Mouse (Mus musculus): ENCODE data around the gene Cela2a. TPM values are rescaled to one million over a fixed set of nuclear protein-coding genes. Genes with fewer than 3 reads are reported as not detected.

The Cela2a gene
- polyA plus RNA-seq, 1 experiment from 2014 or later: not detected

DNA sequence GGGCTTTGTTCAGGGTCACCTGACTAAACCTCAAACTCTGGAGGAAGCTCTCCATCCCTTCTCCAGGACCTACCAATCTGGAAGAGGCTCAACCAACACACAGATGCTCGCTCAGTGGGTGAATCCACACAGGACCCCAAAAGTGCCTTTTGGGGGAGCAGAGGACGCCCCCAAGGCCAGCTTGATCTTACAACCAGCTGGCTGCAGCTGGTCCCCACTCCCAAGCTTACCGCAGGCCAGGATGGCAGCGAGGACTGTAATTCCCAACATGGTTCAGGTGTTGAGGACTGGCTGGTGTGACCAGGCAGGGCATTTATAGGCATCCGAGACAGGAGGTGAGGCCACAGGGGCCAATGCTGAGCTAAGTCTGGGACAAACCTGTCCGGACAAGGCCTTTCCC, 20.0 kb upstream of the Cela2a start, which contains the start of gene Ctrc:
Gene Ctrc, minus strand, starts transcription at position 361 of the 400 bp plus-strand sequence.
- WGBS: 85% methylated on average over 6 of the region's 6 CpGs
- Histone ChIP-seq H3K27ac (no peak within 1 kb of the TSS), H3K4me2 (replicated peaks) (no peak within 1 kb of the TSS), H3K27me3 (replicated peaks) (no peaks in the 10 kb centered on the region), H3K9me3 (no peaks in the 10 kb centered on the region), H3K36me3 (no peaks in the 10 kb centered on the region), H3K4me1 (no peaks in the 10 kb centered on the region), H3K4me3 (no peak within 1 kb of the TSS), H3K9ac (no peak within 1 kb of the TSS)
- no peak for ATAC-seq (ENCODE audit: low FRiP score, low read depth)

DNA sequence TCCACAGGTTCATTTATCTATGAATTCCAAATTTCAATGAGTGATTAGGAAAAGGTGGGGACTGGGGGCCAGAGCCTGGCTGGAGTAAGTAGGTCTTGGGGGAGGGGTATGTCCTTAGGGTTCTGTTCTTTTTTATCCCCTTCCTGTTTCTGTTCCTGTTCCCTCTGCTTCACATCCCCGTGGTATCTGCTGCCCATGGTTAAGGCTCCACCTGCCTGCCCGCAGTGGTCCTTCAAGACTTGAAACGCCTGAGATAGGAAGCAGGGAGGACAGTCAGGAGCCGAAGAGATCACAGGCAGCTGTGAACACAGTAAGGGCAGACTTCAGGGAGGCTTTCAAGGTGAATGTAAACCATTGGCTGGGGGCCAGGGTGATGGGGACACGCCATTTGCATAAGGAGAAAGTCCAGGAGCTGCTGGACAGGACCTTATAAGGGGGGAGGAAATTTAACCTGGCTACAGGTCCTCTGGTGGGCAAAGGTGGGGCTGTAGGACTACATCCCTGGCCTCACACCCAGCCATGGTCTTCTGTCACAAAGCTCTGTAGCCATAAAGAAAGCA, 8.7 kb upstream of the Cela2a start:
- Histone ChIP-seq H3K27me3 (replicated peaks) (no peaks in the 10 kb centered on the region), H3K9me3 (no peaks in the 10 kb centered on the region), H3K9ac (no peak overlapping the region), H3K4me2 (replicated peaks) (no peak overlapping the region), H3K4me3 (no peak overlapping the region), H3K4me1 (no peaks in the 10 kb centered on the region), H3K27ac (no peak overlapping the region), H3K36me3 (no peaks in the 10 kb centered on the region)
- 75% methylated on average over 5 of the region's 5 CpGs for WGBS
- ATAC-seq (ENCODE audit: low FRiP score, low read depth): no peak

DNA sequence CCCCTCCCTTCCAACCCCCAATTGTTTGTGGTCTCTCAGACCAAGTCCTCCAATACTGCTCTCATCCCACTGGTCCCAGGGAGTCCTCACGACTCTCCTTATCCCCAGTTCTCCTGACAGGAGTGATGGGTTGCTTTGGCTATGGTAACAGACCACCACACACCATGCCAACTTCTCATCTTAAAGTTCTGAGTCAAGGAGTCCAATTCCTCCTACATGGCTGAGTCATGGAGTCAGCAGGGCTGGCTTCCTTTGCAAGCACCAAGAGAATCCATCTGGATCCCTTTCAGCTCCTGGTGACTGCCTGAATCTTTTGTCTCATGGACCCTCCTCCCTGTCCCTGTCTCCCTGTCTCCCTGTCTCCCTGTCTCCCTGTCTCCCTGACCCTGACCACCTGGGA, 8.0 kb upstream of the Cela2a start:
- H3K36me3 ChIP-seq: no peaks in the 10 kb centered on the region
- no peak overlapping the region for H3K4me2 ChIP-seq (replicated peaks)
- H3K27ac ChIP-seq: no peak overlapping the region
- H3K9ac ChIP-seq: no peak overlapping the region
- H3K4me3 ChIP-seq: no peak overlapping the region
- ATAC-seq (ENCODE audit: low FRiP score, low read depth): no peak
- H3K4me1 ChIP-seq: no peaks in the 10 kb centered on the region
- WGBS: 62% methylated on average over 1 of the region's 1 CpGs
- no peaks in the 10 kb centered on the region for H3K9me3 ChIP-seq
- H3K27me3 ChIP-seq (replicated peaks): no peaks in the 10 kb centered on the region

DNA sequence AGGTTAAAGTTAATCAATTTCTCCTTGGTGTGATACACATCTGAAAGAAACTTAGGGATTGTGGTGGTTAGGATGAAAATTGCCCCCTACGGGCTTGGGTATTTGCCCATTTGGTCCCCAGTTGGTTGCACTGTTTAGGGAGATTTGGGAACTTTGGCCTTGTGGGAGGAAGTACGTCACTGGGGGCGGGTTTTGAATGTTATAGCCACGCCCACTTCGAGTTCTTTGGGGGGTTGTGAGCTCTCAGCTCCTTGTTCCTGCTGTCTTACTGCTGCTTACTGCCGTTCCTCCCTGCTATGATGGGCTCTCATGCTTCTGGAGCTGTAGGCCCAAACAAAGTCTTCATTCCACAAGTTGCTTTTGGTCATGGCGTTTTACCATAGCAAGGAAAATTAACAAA, 5.4 kb upstream of the Cela2a start:
- no peak for ATAC-seq (ENCODE audit: low FRiP score, low read depth)
- 85% methylated on average over 7 of the region's 7 CpGs for WGBS
- no peak overlapping the region for H3K4me3 ChIP-seq
- no peaks in the 10 kb centered on the region for H3K27me3 ChIP-seq (replicated peaks)
- no peaks in the 10 kb centered on the region for H3K9me3 ChIP-seq
- H3K4me2 ChIP-seq (replicated peaks): no peak overlapping the region
- H3K9ac ChIP-seq: no peak overlapping the region
- no peak overlapping the region for H3K27ac ChIP-seq
- no peaks in the 10 kb centered on the region for H3K36me3 ChIP-seq
- H3K4me1 ChIP-seq: no peaks in the 10 kb centered on the region

DNA sequence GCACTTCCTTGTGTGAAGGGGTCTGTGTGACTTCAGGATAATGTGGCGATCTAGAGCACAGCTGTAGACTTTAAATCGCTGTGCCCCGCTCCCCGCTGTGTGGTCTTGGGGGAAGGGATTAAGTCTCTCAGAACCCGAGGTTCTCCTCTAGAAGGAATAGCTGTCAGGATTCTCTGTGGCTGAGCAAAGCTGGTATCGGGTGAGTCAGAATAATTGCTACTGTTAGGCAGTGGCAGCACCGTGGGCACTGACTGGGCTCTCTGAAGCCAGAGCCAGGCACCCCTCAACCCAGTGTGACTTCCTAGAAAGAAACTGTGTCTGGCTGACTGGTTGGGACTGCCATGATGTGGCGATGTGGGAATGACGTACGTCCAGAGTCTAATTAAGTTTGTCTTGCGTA, 4.4 kb upstream of the Cela2a start:
- Histone ChIP-seq H3K27me3 (replicated peaks) (no peaks in the 10 kb centered on the region), H3K4me3 (no peak overlapping the region), H3K36me3 (no peaks in the 10 kb centered on the region), H3K27ac (no peak overlapping the region), H3K9me3 (no peaks in the 10 kb centered on the region), H3K9ac (no peak overlapping the region), H3K4me1 (no peaks in the 10 kb centered on the region), H3K4me2 (replicated peaks) (no peak overlapping the region)
- 64% methylated on average over 11 of the region's 11 CpGs for WGBS
- no peak for ATAC-seq (ENCODE audit: low FRiP score, low read depth)

DNA sequence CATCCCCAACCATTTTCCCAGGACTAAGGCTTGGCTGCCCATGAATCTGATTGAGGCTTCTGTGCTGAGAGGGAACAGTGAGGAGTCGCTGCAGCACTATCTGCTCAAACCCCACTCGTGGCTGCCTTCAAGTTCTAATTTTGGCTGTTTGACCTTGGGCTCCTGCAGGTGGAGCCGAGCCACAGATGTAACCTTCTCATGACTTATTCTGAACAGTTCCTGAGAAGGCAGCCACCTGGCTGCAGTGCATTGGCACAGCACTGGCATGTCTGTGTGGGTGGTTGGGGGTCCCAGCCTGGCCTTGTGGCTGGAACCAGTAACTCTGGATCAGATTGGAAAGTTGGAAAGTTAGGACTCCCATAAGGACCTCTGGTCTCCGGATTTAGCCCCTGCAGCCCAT, 2.2 kb upstream of the Cela2a start:
- no peak overlapping the region for H3K4me3 ChIP-seq
- H3K27me3 ChIP-seq (replicated peaks): no peaks in the 10 kb centered on the region
- H3K4me1 ChIP-seq: no peaks in the 10 kb centered on the region
- H3K9ac ChIP-seq: no peak overlapping the region
- H3K9me3 ChIP-seq: no peaks in the 10 kb centered on the region
- no peak overlapping the region for H3K4me2 ChIP-seq (replicated peaks)
- H3K27ac ChIP-seq: no peak overlapping the region
- WGBS: 79% methylated on average over 4 of the region's 4 CpGs
- no peak for ATAC-seq (ENCODE audit: low FRiP score, low read depth)
- no peaks in the 10 kb centered on the region for H3K36me3 ChIP-seq

DNA sequence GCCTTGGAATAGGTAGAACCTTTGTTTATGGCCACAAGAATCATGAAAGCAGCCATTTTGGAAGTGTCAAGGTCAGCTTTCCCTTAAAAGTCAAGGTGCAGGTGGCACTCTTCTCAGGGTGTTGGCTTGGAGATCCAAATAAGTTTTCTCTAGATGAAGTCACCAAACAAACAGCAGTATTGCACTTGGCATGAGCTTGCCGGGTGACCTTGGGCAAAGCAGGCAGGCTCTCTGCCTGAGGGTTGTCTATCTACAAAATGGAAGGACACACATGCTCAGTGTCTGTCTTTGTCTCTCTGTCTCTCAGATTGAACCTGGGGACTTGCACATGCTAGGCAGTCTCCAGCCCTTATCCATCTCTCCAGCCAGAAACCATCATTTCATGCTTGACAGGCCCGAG, 1.4 kb upstream of the Cela2a start:
- H3K4me1 ChIP-seq: no peaks in the 10 kb centered on the region
- ATAC-seq (ENCODE audit: low FRiP score, low read depth): no peak
- no peak overlapping the region for H3K4me2 ChIP-seq (replicated peaks)
- H3K9ac ChIP-seq: no peak overlapping the region
- 89% methylated on average over 2 of the region's 2 CpGs for WGBS
- no peak overlapping the region for H3K4me3 ChIP-seq
- H3K27me3 ChIP-seq (replicated peaks): no peaks in the 10 kb centered on the region
- H3K9me3 ChIP-seq: no peaks in the 10 kb centered on the region
- H3K27ac ChIP-seq: no peak overlapping the region
- H3K36me3 ChIP-seq: no peaks in the 10 kb centered on the region

DNA sequence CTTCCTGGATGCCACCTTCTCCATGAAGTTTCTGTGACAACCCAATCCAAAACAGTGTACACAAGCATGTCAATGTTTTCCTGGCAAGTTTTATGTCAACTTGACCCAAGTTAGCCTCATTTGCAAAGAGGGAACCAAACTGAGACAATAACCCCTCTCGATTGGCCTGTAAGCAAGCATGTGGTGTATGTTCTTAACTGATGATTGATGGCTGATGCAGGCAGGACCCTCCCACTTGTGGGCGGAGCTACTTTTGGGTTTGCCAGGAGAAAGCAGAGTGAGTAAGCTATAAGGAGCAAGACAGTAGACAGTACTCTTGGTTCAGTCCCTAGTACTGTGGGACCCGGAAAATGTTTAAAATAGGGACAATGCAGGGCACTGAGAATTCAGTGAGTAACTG, 3.0 kb downstream of the Cela2a start:
- no peak overlapping the region for H3K4me2 ChIP-seq (replicated peaks)
- H3K27ac ChIP-seq: no peak overlapping the region
- no peak overlapping the region for H3K4me3 ChIP-seq
- H3K36me3 ChIP-seq: no peaks in the 10 kb centered on the region
- no peaks in the 10 kb centered on the region for H3K4me1 ChIP-seq
- H3K27me3 ChIP-seq (replicated peaks): no peaks in the 10 kb centered on the region
- 64% methylated on average over 3 of the region's 3 CpGs for WGBS
- no peaks in the 10 kb centered on the region for H3K9me3 ChIP-seq
- H3K9ac ChIP-seq: no peak overlapping the region
- ATAC-seq (ENCODE audit: low FRiP score, low read depth): no peak

DNA sequence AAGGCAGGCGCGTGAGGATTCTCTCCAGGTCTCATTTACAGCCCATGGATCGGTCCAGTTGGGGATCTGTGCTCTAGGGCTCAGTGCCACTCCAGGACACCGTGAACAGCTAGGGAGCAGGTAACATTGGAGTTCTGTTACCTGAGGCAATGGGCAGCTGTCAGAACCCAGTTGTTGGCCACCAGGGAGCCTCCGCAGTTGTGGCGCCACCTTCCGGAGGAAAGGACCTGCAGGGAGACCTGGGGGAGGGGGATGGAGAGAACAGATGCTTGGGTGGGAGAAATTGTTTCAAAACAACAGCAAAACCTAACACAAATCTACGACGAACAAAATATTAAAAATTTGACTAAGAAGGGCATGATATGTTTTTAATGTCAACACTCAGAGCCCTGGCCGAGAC, 3.9 kb downstream of the Cela2a start:
- H3K4me3 ChIP-seq: no peak overlapping the region
- no peak overlapping the region for H3K27ac ChIP-seq
- no peak overlapping the region for H3K9ac ChIP-seq
- H3K4me1 ChIP-seq: 0 out of 2 replicates have a peak, but pooled peaks cover 4% of the 10 kb centered on the region
- no peaks in the 10 kb centered on the region for H3K9me3 ChIP-seq
- H3K27me3 ChIP-seq (replicated peaks): no peaks in the 10 kb centered on the region
- WGBS: 79% methylated on average over 10 of the region's 10 CpGs
- no peaks in the 10 kb centered on the region for H3K36me3 ChIP-seq
- H3K4me2 ChIP-seq (replicated peaks): no peak overlapping the region
- ATAC-seq (ENCODE audit: low FRiP score, low read depth): no peak

DNA sequence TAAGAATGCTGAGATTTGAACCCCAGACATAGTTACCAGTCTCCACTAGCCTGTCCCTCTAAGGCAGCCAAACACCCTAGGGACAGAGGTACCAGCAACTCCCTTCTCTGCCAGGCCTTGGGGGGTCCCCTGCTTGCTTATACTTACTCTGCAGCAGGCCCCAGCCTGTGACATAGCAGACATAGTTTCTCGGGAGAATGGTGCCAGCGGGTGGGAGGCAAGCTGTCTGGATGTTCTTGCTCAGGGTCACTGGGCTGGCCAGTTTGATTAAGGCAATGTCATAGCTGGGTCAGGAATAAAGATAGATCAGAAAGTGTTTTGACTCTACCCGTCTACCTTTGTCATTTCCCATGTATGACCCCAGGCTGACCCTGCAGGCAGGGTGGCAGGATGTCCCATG, 4.8 kb downstream of the Cela2a start:
- no peak overlapping the region for H3K4me3 ChIP-seq
- no peak overlapping the region for H3K9ac ChIP-seq
- no peak overlapping the region for H3K4me2 ChIP-seq (replicated peaks)
- no peaks in the 10 kb centered on the region for H3K27me3 ChIP-seq (replicated peaks)
- H3K4me1 ChIP-seq: 0 out of 2 replicates have a peak, but pooled peaks cover 4% of the 10 kb centered on the region
- H3K36me3 ChIP-seq: no peaks in the 10 kb centered on the region
- ATAC-seq (ENCODE audit: low FRiP score, low read depth): no peak
- 78% methylated on average over 3 of the region's 3 CpGs for WGBS
- no peaks in the 10 kb centered on the region for H3K9me3 ChIP-seq
- no peak overlapping the region for H3K27ac ChIP-seq

DNA sequence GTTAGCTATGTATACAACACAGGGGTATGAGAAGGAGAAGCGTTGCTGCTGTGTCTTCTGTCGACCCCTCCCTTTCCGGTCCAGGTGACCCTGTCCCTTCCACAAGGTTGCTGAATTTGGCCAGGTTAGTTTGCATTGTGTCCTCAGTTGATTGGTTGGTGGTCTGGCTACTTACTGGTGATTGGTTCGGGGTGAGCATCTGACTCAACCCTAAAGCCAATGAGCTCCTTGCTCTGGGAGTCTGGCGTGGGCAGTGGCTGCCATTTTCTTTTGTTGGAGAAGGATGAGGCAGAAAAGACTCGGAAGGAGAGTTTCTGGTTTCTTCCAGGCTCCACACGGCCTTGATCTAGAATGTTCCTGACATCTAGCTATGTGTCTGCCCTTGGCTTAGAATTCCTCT, 6.6 kb downstream of the Cela2a start:
- no peak overlapping the region for H3K9ac ChIP-seq
- H3K27ac ChIP-seq: no peak overlapping the region
- H3K9me3 ChIP-seq: no peaks in the 10 kb centered on the region
- no peaks in the 10 kb centered on the region for H3K27me3 ChIP-seq (replicated peaks)
- no peak for ATAC-seq (ENCODE audit: low FRiP score, low read depth)
- H3K4me2 ChIP-seq (replicated peaks): no peak overlapping the region
- 91% methylated on average over 7 of the region's 7 CpGs for WGBS
- 0 out of 2 replicates have a peak, but pooled peaks cover 4% of the 10 kb centered on the region for H3K4me1 ChIP-seq
- no peak overlapping the region for H3K4me3 ChIP-seq
- peaks cover 13% of the 10 kb centered on the region; the same call in 1 of the 2 replicates for H3K36me3 ChIP-seq

DNA sequence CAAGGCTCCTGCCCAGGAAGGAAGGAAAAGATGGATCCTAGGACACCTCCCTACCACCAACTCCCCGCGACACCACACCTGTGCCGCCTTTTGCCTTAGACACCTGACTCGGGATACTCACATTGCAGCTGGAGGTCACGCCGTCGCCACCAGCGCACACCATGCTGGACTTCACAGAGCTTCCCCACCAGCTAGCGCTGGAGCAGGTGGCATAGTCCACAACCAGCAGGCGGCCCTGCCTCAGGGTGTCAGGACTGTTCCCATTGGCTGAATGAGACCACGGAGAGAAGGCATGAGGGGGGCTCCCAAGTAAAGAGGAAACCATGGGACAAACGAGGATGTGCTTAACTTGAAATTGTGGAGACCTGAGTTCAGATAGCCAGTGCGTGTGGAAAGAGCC, 7.1 kb downstream of the Cela2a start:
- Histone ChIP-seq H3K36me3 (peaks cover 18% of the 10 kb centered on the region), H3K27me3 (replicated peaks) (no peaks in the 10 kb centered on the region), H3K4me3 (no peak overlapping the region), H3K9me3 (no peaks in the 10 kb centered on the region), H3K4me1 (0 out of 2 replicates have a peak, but pooled peaks cover 4% of the 10 kb centered on the region), H3K9ac (no peak overlapping the region), H3K4me2 (replicated peaks) (no peak overlapping the region), H3K27ac (no peak overlapping the region)
- ATAC-seq (ENCODE audit: low FRiP score, low read depth): no peak
- 89% methylated on average over 13 of the region's 13 CpGs for WGBS

DNA sequence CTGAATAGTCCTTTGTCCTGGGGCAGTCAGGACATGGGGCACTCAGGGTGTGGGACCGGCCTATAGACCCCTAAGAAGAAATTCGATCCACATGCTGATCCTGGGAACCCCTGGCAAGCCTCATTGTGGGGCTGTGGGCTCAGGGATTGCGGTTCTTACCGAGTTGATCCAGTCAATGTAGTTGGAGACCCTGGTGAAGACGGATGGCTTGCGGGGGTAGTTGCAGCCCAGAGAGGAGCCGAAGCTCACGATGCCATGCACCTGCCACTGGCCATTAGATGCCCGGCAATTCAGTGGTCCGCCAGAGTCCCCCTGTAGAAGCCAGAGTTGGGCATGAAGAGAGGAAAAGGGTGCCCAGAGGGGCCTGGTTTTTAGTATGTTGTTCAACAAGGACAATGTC, 8.3 kb downstream of the Cela2a start:
- Histone ChIP-seq H3K4me2 (replicated peaks) (no peak overlapping the region), H3K9me3 (no peaks in the 10 kb centered on the region), H3K36me3 (peaks cover 29% of the 10 kb centered on the region), H3K27ac (no peak overlapping the region), H3K27me3 (replicated peaks) (no peaks in the 10 kb centered on the region), H3K4me1 (0 out of 2 replicates have a peak, but pooled peaks cover 4% of the 10 kb centered on the region), H3K4me3 (no peak overlapping the region), H3K9ac (no peak overlapping the region)
- WGBS: 68% methylated on average over 10 of the region's 10 CpGs
- no peak for ATAC-seq (ENCODE audit: low FRiP score, low read depth)
